Mouse (Mus musculus): Measurements from ENCODE around the gene Glis2. TPM values are rescaled to one million over a fixed set of nuclear protein-coding genes. Genes with fewer than 3 reads are reported as not detected.
A peak's percentile ranks its signal among the peaks of the same experiment; 100 is the strongest.

The Glis2 gene
- polyA plus RNA-seq, 1 experiment from 2014 or later: 29.2 TPM

DNA sequence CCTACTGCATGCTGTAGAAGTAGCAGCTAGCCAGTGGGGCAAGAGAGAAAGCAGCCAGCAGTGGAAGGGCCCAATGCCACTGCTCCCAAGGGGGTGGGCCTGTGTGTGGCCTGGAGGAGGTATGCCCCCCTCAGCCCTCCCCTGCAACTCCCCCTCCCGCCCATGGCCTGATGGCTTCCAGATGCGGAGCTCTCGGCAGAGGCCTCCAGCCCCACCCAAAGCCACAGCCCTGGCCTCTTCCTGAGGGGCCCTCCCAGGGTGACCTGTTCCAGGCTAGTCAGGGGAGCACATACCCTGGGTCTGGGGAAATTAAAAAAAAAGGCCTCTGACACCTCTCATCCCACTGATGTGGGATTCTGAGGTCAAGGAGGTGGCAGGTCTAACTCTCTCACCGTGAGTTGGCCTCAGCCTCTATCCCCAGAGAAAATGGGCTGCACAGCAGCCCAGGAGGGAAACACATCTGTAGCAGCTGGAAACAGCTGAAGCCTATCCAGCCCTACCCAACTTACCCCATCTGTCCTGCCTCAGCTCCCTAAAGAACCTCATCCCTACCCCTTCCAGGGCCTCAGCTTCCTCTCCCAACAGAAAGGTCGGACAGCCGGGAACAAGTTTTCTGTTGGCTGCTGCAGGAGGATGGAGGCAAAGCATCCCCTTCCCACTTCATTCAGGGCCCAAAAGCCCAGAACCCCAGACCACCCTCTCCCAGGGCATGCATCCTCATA, 41.5 kb upstream of the Glis2 start:
- WGBS: 24% methylated on average over 6 of the region's 6 CpGs
- no peaks in the 10 kb centered on the region for H3K27me3 ChIP-seq (ENCODE audit: insufficient read depth, low read length)
- peak overlapping the region; percentile 84 for H3K27ac ChIP-seq (ENCODE audit: low read depth)
- H3K4me3 ChIP-seq (ENCODE audit: low read depth, low read length): no peak overlapping the region
- DNase-seq (peak; percentile 73), ATAC-seq (ENCODE audit: insufficient read depth) (peak; percentile 80)
- no peak for TF ChIP-seq CTCF (IDR thresholded peaks at IDR 0.05; ENCODE audit: low read depth)
- peak overlapping the region; percentile 42 for H3K9ac ChIP-seq
- H3K4me1 ChIP-seq (ENCODE audit: insufficient read depth): peaks cover 21% of the 10 kb centered on the region
- peak overlapping the region; percentile 45 for H3K4me2 ChIP-seq
- H3K36me3 ChIP-seq (ENCODE audit: insufficient read depth): peaks cover 38% of the 10 kb centered on the region
- H3K9me3 ChIP-seq (ENCODE audit: low read depth, low read length): no peaks in the 10 kb centered on the region

DNA sequence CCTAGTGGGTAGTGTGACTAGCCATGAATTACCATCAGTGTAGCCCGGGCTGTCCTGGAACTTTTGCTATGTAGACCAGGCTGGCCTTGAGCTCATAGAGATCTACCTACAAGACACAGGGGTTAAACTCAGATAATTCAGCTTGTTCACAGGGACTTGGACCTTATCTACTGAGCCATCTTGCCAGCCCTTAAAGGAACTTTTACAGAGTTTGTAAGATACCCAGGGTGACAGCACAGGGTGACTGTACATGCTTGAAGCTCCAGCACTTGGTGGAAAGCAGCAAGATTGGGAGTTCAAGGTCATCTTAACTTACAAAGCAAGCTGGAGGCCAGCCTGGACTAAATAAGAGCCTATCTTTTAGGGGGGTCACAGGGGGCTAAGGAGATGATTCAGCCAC, 39.0 kb upstream of the Glis2 start:
- Histone ChIP-seq H3K36me3 (ENCODE audit: insufficient read depth) (peaks cover 19% of the 10 kb centered on the region), H3K27ac (ENCODE audit: low read depth) (no peak overlapping the region), H3K4me3 (ENCODE audit: low read depth, low read length) (no peak overlapping the region), H3K9ac (no peak overlapping the region), H3K4me1 (ENCODE audit: insufficient read depth) (peaks cover 21% of the 10 kb centered on the region), H3K4me2 (no peak overlapping the region), H3K27me3 (ENCODE audit: insufficient read depth, low read length) (no peaks in the 10 kb centered on the region), H3K9me3 (ENCODE audit: low read depth, low read length) (no peaks in the 10 kb centered on the region)
- WGBS: 100% methylated on average over 1 of the region's 1 CpGs
- DNase-seq: no peak
- TF ChIP-seq CTCF (IDR thresholded peaks at IDR 0.05; ENCODE audit: low read depth): no peak
- no peak for ATAC-seq (ENCODE audit: insufficient read depth)

DNA sequence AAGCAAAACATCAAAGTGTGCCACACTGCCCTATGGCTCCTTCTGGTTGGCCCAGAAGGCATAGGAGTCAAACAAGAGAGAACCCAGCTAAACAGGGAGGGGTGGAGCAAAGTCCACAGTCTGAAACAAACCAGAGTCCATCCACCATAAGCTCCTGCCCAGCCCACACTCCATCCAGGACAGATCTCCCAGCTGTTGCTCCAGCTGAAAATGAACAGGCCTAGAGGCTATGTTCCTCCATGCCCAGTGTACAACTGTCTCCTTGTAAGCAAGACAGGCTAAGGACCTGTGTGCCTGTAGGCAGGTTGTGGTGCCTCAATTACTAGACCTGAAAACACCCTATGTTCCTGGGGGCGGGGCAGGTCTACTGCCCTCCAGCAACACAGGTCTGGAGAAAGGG, 37.4 kb upstream of the Glis2 start:
- TF ChIP-seq CTCF (IDR thresholded peaks at IDR 0.05; ENCODE audit: low read depth): no peak
- 77% methylated on average over 1 of the region's 1 CpGs for WGBS
- H3K27ac ChIP-seq (ENCODE audit: low read depth): peak overlapping the region; percentile 89; the same call in 1 of the 2 replicates
- peaks cover 7% of the 10 kb centered on the region; the same call in 1 of the 2 replicates for H3K36me3 ChIP-seq (ENCODE audit: insufficient read depth)
- H3K9me3 ChIP-seq (ENCODE audit: low read depth, low read length): no peaks in the 10 kb centered on the region
- ATAC-seq (ENCODE audit: insufficient read depth) (no peak), DNase-seq (no peak)
- H3K9ac ChIP-seq: peak overlapping the region; percentile 84
- H3K4me3 ChIP-seq (ENCODE audit: low read depth, low read length): peak overlapping the region; percentile 77
- no peaks in the 10 kb centered on the region for H3K27me3 ChIP-seq (ENCODE audit: insufficient read depth, low read length)
- peak overlapping the region; percentile 97 for H3K4me2 ChIP-seq
- peaks cover 21% of the 10 kb centered on the region for H3K4me1 ChIP-seq (ENCODE audit: insufficient read depth)

DNA sequence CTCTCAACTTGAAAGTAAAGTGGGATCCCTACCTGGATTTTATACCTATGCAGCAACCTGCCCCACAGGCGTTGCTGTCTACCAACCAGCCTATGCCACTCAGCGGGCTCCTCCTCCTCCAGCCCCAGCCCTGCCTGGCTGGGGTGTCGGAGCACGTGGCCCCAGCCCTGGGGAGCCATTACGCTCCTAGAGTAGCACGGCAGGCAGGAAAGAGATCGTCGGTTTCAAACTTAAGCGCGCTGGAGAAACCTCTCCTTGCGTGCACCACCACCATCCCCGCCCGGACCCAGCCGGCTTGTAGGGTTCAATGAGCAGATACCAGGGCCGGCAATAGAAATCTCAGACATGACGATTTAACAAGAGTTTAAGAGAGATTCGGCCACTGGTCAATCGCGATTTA, 36.6 kb upstream of the Glis2 start:
- under 1% methylated on average over 19 of the region's 19 CpGs for WGBS
- peak; percentile 61 for ATAC-seq (ENCODE audit: insufficient read depth)

DNA sequence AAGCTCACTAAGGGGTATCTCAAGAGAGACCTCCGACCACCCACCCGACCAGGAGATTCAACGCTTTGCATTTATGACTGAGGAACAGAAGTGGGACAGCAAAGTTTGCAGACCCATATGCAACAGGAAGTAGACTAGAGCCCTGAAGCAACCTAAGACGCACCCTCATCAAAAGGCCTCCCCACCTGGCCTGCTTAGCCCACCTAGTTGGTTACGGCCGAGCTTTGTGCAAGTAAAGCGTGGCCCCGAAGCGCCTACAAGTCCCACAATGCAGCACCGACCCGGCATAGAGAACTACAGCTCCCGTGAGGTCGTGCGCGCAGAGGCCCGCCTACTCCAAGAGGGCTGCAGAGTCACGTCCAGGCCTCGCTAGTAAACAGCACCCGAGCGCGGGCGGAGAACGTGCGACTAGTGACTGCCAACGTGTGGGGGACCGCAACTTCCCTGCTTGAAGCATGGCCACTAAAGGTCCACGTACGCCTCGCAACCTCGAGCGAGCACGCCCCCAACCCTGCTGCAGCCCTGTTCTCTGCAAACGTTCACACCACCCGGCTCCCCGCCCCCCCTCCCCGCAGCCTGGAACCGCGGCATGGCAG, 36.0 kb upstream of the Glis2 start:
- under 1% methylated on average over 38 of the region's 38 CpGs for WGBS
- Histone ChIP-seq H3K9ac (peak overlapping the region; percentile 84), H3K4me3 (ENCODE audit: low read depth, low read length) (peak overlapping the region; percentile 77), H3K4me1 (ENCODE audit: insufficient read depth) (peaks cover 12% of the 10 kb centered on the region), H3K4me2 (peak overlapping the region; percentile 97), H3K27ac (ENCODE audit: low read depth) (peak overlapping the region; percentile 89), H3K36me3 (ENCODE audit: insufficient read depth) (peaks cover 7% of the 10 kb centered on the region; the same call in 1 of the 2 replicates), H3K27me3 (ENCODE audit: insufficient read depth, low read length) (no peaks in the 10 kb centered on the region), H3K9me3 (ENCODE audit: low read depth, low read length) (no peaks in the 10 kb centered on the region)
- no peak for TF ChIP-seq CTCF (IDR thresholded peaks at IDR 0.05; ENCODE audit: low read depth)
- ATAC-seq (ENCODE audit: insufficient read depth) (peak; percentile 92), DNase-seq (peak; percentile 96)

More for the DNA sequence above, 36.6 kb upstream of the Glis2 start:
- Histone ChIP-seq H3K4me3 (ENCODE audit: low read depth, low read length) (peak overlapping the region; percentile 77), H3K4me1 (ENCODE audit: insufficient read depth) (peaks cover 17% of the 10 kb centered on the region), H3K27ac (ENCODE audit: low read depth) (peak overlapping the region; percentile 89), H3K27me3 (ENCODE audit: insufficient read depth, low read length) (no peaks in the 10 kb centered on the region), H3K9me3 (ENCODE audit: low read depth, low read length) (no peaks in the 10 kb centered on the region), H3K36me3 (ENCODE audit: insufficient read depth) (peaks cover 7% of the 10 kb centered on the region; the same call in 1 of the 2 replicates), H3K4me2 (peak overlapping the region; percentile 97), H3K9ac (peak overlapping the region; percentile 84)
- TF ChIP-seq CTCF (IDR thresholded peaks at IDR 0.05; ENCODE audit: low read depth): no peak
- peak; percentile 82 for DNase-seq

DNA sequence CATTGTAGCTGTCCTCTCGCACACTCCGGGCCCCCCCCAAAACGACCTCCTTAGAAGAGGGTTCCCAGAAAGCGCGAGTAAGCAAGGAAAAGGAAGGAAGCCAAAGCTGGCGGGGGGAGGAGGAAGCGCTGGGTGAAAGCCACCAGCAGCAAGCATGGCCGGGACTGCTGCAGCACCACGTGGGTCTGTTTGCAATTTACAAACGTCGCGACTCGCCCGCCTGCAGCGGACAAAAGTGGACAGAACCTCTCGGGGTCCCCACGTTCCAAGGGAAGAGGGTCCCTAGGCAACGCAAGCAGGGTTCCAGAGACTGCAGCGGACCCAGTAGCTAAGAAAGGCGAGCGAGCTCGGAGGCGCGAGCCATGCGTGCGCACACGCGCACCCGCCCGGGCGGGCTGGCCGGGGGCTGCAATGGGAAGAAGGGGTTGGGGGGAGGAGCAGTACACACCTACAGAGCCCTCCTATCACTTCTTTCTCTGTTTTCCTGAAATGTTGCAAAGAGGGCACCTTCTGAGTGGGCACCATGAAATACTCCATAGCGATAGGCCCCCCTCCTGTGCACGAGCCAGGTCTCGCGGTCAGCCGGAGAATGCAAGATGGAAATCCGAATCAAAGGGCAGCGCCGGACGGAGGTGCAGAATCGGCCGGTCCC, 35.4 kb upstream of the Glis2 start:
- H3K9me3 ChIP-seq (ENCODE audit: low read depth, low read length): no peaks in the 10 kb centered on the region
- peaks cover 7% of the 10 kb centered on the region for H3K4me1 ChIP-seq (ENCODE audit: insufficient read depth)
- peaks cover 7% of the 10 kb centered on the region; the same call in 1 of the 2 replicates for H3K36me3 ChIP-seq (ENCODE audit: insufficient read depth)
- H3K9ac ChIP-seq: peak overlapping the region; percentile 84
- H3K27ac ChIP-seq (ENCODE audit: low read depth): peak overlapping the region; percentile 89
- no peaks in the 10 kb centered on the region for H3K27me3 ChIP-seq (ENCODE audit: insufficient read depth, low read length)
- peak overlapping the region; percentile 97 for H3K4me2 ChIP-seq
- no peak for TF ChIP-seq CTCF (IDR thresholded peaks at IDR 0.05; ENCODE audit: low read depth)
- ATAC-seq (ENCODE audit: insufficient read depth) (peak; percentile 36), DNase-seq (peak; percentile 77)
- peak overlapping the region; percentile 77 for H3K4me3 ChIP-seq (ENCODE audit: low read depth, low read length)
- under 1% methylated on average over 43 of the region's 43 CpGs for WGBS

DNA sequence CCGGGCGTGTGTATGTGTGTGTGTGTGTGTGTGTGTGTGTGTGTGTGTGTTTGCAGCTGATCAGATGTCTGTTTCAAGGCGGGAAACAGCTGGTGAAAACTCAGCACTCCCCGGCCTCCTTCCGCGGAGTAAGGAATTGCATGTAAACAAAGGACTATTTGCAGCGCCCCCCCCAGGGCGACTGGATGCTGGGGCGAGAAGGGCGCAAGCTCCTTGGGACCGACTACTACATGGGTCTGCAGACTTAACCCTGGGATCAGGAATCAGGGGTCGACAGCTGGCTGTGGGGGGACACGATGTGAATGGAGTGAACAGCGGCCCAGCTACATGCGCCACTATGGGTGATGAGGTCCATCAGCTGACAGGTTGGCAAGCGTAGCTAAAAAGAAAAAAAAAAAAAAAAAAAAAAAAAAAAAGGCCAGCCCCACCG, 34.8 kb upstream of the Glis2 start, which contains the start of gene Tfap4:
TSS of gene Tfap4 (minus strand) at position 140 of the 430 bp plus-strand sequence.
- TF ChIP-seq CTCF (IDR thresholded peaks at IDR 0.05; ENCODE audit: low read depth): peak; percentile 61
- 0% methylated on average over 17 of the region's 17 CpGs for WGBS
- H3K4me2 ChIP-seq: peak within 1 kb of the TSS; percentile 97
- peak; percentile 13 for ATAC-seq (ENCODE audit: insufficient read depth)
- peak within 1 kb of the TSS; percentile 77 for H3K4me3 ChIP-seq (ENCODE audit: low read depth, low read length)
- no peaks in the 10 kb centered on the region for H3K9me3 ChIP-seq (ENCODE audit: low read depth, low read length)
- peaks cover 7% of the 10 kb centered on the region for H3K4me1 ChIP-seq (ENCODE audit: insufficient read depth)
- peak within 1 kb of the TSS; percentile 89 for H3K27ac ChIP-seq (ENCODE audit: low read depth)
- no peaks in the 10 kb centered on the region for H3K27me3 ChIP-seq (ENCODE audit: insufficient read depth, low read length)
- peak within 1 kb of the TSS; percentile 84 for H3K9ac ChIP-seq
- peaks cover 7% of the 10 kb centered on the region; the same call in 1 of the 2 replicates for H3K36me3 ChIP-seq (ENCODE audit: insufficient read depth)
- DNase-seq: peak; percentile 93

Data from lung, embryonic 14.5 days (tissue).